Mouse (Mus musculus): ENCODE measurements around the gene Psors1c2. TPM values are rescaled to one million over a fixed set of nuclear protein-coding genes. Genes with fewer than 3 reads are reported as not detected.

The Psors1c2 gene
- polyA plus RNA-seq, 1 experiment from 2014 or later: 0.14 TPM

DNA sequence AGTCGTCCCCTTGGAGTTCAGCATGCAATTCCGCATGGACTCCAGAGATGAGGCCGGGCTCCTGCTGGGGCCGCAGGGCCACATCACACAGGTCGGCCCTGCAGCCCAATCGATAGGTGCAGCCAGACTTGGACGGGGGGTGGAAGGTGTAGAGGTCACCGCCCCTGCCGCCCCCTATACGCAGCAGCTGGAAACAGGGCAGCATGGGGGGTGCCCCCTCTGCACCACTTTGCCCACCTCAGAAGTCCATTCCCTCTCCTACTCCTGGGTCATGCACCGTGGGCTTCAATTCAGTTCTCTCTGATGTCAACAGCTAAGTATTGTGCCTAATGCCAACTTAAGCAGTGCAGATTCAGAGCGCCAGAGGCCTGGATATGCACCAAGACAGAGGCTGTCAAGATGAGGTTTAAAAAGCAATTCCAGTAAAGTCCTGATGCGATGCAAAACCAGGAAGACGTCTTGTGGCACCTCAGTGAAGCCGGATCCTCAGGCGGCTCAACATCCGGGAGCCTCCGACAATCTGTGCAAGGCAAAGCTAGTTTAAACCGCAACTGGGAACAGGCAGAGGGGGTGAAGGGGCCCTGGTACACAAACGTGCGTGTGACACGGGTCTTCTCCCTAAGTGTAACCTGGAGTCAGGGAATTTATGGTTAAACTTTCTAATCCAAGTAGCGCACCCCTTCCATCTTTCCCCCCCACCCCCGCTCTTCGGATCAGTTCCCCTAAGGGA lies 16.9 kb upstream of the Psors1c2 start:
- peaks cover 11% of the 10 kb centered on the region for H3K4me1 ChIP-seq (replicated peaks; ENCODE audit: insufficient read depth, low read length)
- ATAC-seq (replicated peaks; ENCODE audit: low FRiP score, low read depth): peak; percentile 22; the same call in 1 of the 2 replicates
- 0 out of 2 replicates have a peak, but pooled peaks cover 2% of the 10 kb centered on the region for H3K36me3 ChIP-seq (ENCODE audit: insufficient read depth, low read length)
- H3K4me3 ChIP-seq (replicated peaks; ENCODE audit: low read depth, low read length): peak overlapping the region; percentile 52
- no peaks in the 10 kb centered on the region for H3K27me3 ChIP-seq (ENCODE audit: insufficient read depth, low read length)
- H3K9ac ChIP-seq (ENCODE audit: low read depth, low read length): peak overlapping the region; percentile 56
- no peaks in the 10 kb centered on the region for H3K9me3 ChIP-seq (replicated peaks; ENCODE audit: low read length)
- 3% methylated on average over 25 of the region's 25 CpGs for WGBS
- peak; percentile 61 for DNase-seq (ENCODE audit: low spot score)
- no peak for TF ChIP-seq CTCF (IDR thresholded peaks at IDR 0.05; ENCODE audit: low read depth)
- H3K4me2 ChIP-seq (ENCODE audit: low read length): peak overlapping the region; percentile 80
- no peak overlapping the region for H3K27ac ChIP-seq

DNA sequence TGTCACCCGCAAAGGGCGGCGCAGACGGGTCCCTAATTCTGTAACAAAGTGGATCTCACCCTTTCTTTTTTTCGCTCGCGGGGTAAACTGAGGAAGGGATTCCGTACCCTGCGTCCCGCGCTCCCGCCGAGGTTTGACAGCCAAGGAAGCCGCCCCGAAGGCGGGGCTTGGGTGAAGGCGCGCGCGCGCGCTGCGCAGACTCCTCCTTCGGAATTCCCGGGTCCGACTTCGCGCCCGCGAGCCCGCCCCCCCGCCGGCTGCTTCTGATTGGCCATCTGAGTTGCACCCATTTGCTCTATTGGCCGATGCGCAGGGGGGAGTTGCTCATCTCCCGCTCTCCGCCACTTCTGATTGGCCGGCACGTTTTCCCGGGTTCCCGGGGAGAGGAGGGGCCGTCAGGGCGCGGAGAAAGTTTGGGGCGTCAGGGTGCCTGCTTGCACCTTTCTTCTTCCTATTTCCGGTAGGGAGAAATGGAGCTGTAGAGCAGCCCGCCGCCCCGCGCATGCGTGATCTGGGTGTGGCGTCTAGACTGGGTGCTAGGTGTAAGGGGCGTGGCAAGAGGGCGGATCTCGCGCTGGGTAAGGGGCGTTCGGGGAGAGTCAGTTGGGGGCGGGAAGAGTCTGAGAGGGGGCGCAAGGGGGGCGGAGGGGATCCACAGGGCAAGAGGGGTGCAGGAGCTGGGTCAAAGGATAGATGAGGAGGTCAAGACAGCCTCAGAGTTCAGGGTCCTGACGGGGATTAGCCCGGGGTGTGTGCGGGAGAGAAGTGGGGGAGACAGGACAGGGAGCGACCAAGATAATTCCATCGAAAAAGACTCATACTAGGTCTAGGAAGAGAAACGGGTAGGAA lies 16.1 kb upstream of the Psors1c2 start, which contains the start of the genes Tcf19 and Cchcr1:
Tcf19 (minus strand) TSS at position 173 of the 849 bp plus-strand sequence.
Cchcr1 (plus strand) TSS at position 449 of the 849 bp plus-strand sequence.
- H3K4me3 ChIP-seq (replicated peaks; ENCODE audit: low read depth, low read length): peak within 1 kb of the TSS; percentile 52
- H3K9me3 ChIP-seq (replicated peaks; ENCODE audit: low read length): no peaks in the 10 kb centered on the region
- WGBS: 2% methylated on average over 65 of the region's 67 CpGs
- ATAC-seq (replicated peaks; ENCODE audit: low FRiP score, low read depth) (peak; percentile 93), DNase-seq (ENCODE audit: low spot score) (peak; percentile 99)
- H3K9ac ChIP-seq (ENCODE audit: low read depth, low read length): peak within 1 kb of the TSS; percentile 58
- H3K36me3 ChIP-seq (ENCODE audit: insufficient read depth, low read length): 0 out of 2 replicates have a peak, but pooled peaks cover 2% of the 10 kb centered on the region
- H3K27me3 ChIP-seq (ENCODE audit: insufficient read depth, low read length): no peaks in the 10 kb centered on the region
- TF ChIP-seq CTCF (IDR thresholded peaks at IDR 0.05; ENCODE audit: low read depth): no peak
- H3K4me1 ChIP-seq (replicated peaks; ENCODE audit: insufficient read depth, low read length): peaks cover 11% of the 10 kb centered on the region
- H3K4me2 ChIP-seq (ENCODE audit: low read length): peak within 1 kb of the TSS; percentile 80
- H3K27ac ChIP-seq: no peak within 1 kb of the TSS

DNA sequence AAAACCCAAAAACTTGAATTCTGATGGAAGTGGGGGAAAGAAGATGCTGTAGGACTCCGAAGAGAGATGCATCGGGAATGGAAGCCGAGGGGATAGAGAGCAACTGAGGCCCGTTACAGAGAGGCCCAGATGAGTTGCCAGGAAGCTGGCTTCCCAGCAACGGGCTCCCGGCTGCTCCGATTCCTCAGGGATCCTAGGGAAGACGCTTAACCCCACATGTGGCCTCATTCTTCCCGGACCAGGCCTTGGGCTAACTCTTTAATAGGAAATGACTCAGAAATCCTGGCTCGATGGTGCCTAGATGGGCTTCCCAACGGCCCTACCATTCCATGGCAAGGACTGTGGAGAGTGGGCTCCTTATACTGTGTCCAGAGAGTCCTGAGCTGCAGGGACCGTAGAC lies 15.5 kb upstream of the Psors1c2 start:
- ATAC-seq (replicated peaks; ENCODE audit: low FRiP score, low read depth): no peak
- peak overlapping the region; percentile 58; the same call in 1 of the 2 replicates for H3K9ac ChIP-seq (ENCODE audit: low read depth, low read length)
- H3K4me3 ChIP-seq (replicated peaks; ENCODE audit: low read depth, low read length): peak overlapping the region; percentile 52
- no peak overlapping the region for H3K27ac ChIP-seq
- 0 out of 2 replicates have a peak, but pooled peaks cover 2% of the 10 kb centered on the region for H3K36me3 ChIP-seq (ENCODE audit: insufficient read depth, low read length)
- H3K4me2 ChIP-seq (ENCODE audit: low read length): peak overlapping the region; percentile 80
- WGBS: 2% methylated on average over 12 of the region's 12 CpGs
- no peak for TF ChIP-seq CTCF (IDR thresholded peaks at IDR 0.05; ENCODE audit: low read depth)
- H3K27me3 ChIP-seq (ENCODE audit: insufficient read depth, low read length): no peaks in the 10 kb centered on the region
- peaks cover 11% of the 10 kb centered on the region for H3K4me1 ChIP-seq (replicated peaks; ENCODE audit: insufficient read depth, low read length)
- no peaks in the 10 kb centered on the region for H3K9me3 ChIP-seq (replicated peaks; ENCODE audit: low read length)
- DNase-seq (ENCODE audit: low spot score): peak; percentile 19

DNA sequence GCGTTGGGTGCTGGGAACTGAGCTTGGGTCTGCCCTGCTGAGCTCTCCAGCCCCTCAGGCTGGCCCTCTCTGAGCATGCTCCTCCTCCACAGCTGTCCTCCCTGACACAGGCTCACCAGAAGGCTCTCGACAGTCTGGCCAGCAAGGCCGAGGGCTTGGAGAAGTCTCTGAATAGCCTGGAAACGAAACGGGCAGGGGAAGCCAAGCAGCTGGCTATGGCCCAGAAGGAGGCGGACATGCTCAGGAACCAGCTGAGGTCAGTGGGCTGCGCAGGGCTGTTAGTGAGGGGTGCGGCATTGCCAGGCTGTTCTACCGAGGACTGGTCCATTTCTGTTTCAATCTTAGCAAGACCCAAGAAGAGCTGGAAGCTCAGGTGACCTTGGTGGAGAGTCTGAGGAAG lies 8.6 kb upstream of the Psors1c2 start:
- DNase-seq (ENCODE audit: low spot score) (no peak), ATAC-seq (replicated peaks; ENCODE audit: low FRiP score, low read depth) (no peak)
- Histone ChIP-seq H3K36me3 (ENCODE audit: insufficient read depth, low read length) (peaks cover 22% of the 10 kb centered on the region), H3K9me3 (replicated peaks; ENCODE audit: low read length) (no peaks in the 10 kb centered on the region), H3K9ac (ENCODE audit: low read depth, low read length) (no peak overlapping the region), H3K27me3 (ENCODE audit: insufficient read depth, low read length) (no peaks in the 10 kb centered on the region), H3K4me3 (replicated peaks; ENCODE audit: low read depth, low read length) (no peak overlapping the region), H3K4me2 (ENCODE audit: low read length) (no peak overlapping the region), H3K4me1 (replicated peaks; ENCODE audit: insufficient read depth, low read length) (no peaks in the 10 kb centered on the region), H3K27ac (no peak overlapping the region)
- 83% methylated on average over 9 of the region's 9 CpGs for WGBS
- TF ChIP-seq CTCF (IDR thresholded peaks at IDR 0.05; ENCODE audit: low read depth): no peak

DNA sequence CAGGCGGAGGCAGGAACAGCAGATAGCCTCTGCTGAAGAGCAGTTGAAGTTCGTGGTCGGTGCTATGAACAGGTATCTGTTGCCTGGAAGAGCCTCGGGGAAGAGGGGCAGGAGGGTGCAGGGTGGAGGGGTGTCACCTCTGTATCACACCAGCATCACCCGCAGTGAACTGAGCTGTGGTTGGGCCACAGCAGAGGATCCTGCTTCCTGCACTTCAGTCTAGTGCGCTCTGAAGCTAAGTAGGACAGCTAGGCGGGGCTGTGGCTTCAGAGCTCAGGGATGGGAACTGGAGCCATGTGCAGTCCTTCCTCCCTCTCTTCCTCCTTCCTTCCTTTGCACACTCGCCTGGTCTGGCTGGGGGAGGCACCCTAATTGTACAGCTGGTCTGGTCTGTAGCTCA lies 6.4 kb upstream of the Psors1c2 start:
- Histone ChIP-seq H3K9me3 (replicated peaks; ENCODE audit: low read length) (no peaks in the 10 kb centered on the region), H3K27ac (no peak overlapping the region), H3K36me3 (ENCODE audit: insufficient read depth, low read length) (peaks cover 20% of the 10 kb centered on the region), H3K4me2 (ENCODE audit: low read length) (no peak overlapping the region), H3K4me1 (replicated peaks; ENCODE audit: insufficient read depth, low read length) (no peaks in the 10 kb centered on the region), H3K4me3 (replicated peaks; ENCODE audit: low read depth, low read length) (no peak overlapping the region), H3K9ac (ENCODE audit: low read depth, low read length) (no peak overlapping the region), H3K27me3 (ENCODE audit: insufficient read depth, low read length) (no peaks in the 10 kb centered on the region)
- ATAC-seq (replicated peaks; ENCODE audit: low FRiP score, low read depth) (no peak), DNase-seq (ENCODE audit: low spot score) (no peak)
- no peak for TF ChIP-seq CTCF (IDR thresholded peaks at IDR 0.05; ENCODE audit: low read depth)
- 76% methylated on average over 8 of the region's 8 CpGs for WGBS

DNA sequence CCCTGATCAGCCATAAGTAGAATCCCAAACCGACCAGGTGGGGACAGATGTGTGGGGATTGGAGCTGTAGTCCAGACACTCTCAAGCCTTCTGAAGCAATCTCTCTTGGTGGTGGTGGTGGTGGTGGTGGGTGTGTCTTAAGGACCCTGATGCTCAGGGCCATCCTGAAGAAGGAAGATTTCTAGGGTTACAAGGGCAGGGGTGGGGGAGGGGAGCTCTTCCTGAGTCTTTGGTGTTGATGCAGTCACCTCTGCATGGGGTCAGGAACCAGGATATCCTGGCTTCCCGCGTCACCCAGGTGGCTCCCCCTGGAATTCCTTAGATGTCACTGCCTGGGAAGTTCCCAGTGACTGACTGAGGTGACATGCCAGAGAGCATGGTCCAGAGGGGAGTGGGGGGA lies 641 bp upstream of the Psors1c2 start:
- no peak for TF ChIP-seq CTCF (IDR thresholded peaks at IDR 0.05; ENCODE audit: low read depth)
- Histone ChIP-seq H3K9ac (ENCODE audit: low read depth, low read length) (no peak overlapping the region), H3K4me1 (replicated peaks; ENCODE audit: insufficient read depth, low read length) (no peaks in the 10 kb centered on the region), H3K4me2 (ENCODE audit: low read length) (no peak overlapping the region), H3K4me3 (replicated peaks; ENCODE audit: low read depth, low read length) (no peak overlapping the region), H3K9me3 (replicated peaks; ENCODE audit: low read length) (no peaks in the 10 kb centered on the region), H3K27ac (no peak overlapping the region), H3K36me3 (ENCODE audit: insufficient read depth, low read length) (0 out of 2 replicates have a peak, but pooled peaks cover 9% of the 10 kb centered on the region), H3K27me3 (ENCODE audit: insufficient read depth, low read length) (no peaks in the 10 kb centered on the region)
- ATAC-seq (replicated peaks; ENCODE audit: low FRiP score, low read depth) (no peak), DNase-seq (ENCODE audit: low spot score) (no peak)
- WGBS: 18% methylated on average over 3 of the region's 3 CpGs

Data from kidney, postnatal 0 days (tissue).